Mouse (Mus musculus) intestine, postnatal 0 days (tissue): Measurements from ENCODE around the gene Gm7168. TPM values are rescaled to one million over a fixed set of nuclear protein-coding genes. Genes with fewer than 3 reads are reported as not detected.
"Not testable (repeated sequence)": the region's sequence is repeated elsewhere in the genome, so short reads cannot be mapped to it uniquely, and the experiment has no call there.

Source experiments
- ATAC-seq: fragments of 200-750 bp; cut with Nextera tagmentation; 2 replicates; pipeline ENCODE4 v1.8.0; 2017; ENCODE audit warnings: mild to moderate bottlenecking, moderate TSS enrichment, moderate library complexity
- H3K27ac ChIP-seq: fragments of 300-500 bp; sonication (generic); 2 replicates; pipeline ENCODE4 v1.5.1; 2014; ENCODE audit warnings: mild to moderate bottlenecking, low read depth, low read length, moderate library complexity
- H3K27me3 ChIP-seq: fragments of 300-500 bp; sonication (generic); replicated peaks from 2 replicates; pipeline ENCODE4 v1.6.1; 2014; ENCODE audit warnings: low read length, mixed read lengths; ENCODE audit not compliant: control insufficient read depth, insufficient read depth
- H3K36me3 ChIP-seq: fragments of 300-500 bp; sonication (generic); 2 replicates; pipeline ENCODE4 v1.6.1; 2014; ENCODE audit warnings: mild to moderate bottlenecking, moderate library complexity; ENCODE audit not compliant: control insufficient read depth, insufficient read depth
- H3K4me1 ChIP-seq: fragments of 300-500 bp; sonication (generic); replicated peaks from 2 replicates; pipeline ENCODE4 v1.6.1; 2014; ENCODE audit warnings: antibody characterized with exemption, low read length, mixed read lengths; ENCODE audit not compliant: control insufficient read depth, insufficient read depth
- H3K4me2 ChIP-seq: fragments of 300-500 bp; sonication (generic); replicated peaks from 2 replicates; pipeline ENCODE4 v1.6.1; 2014; ENCODE audit warnings: low read depth, mild to moderate bottlenecking, moderate library complexity
- H3K4me3 ChIP-seq: fragments of 300-500 bp; sonication (generic); 2 replicates; pipeline ENCODE4 v1.5.1; 2014; ENCODE audit warnings: low read depth, low read length
- H3K9ac ChIP-seq: fragments of 300-500 bp; sonication (generic); 2 replicates; pipeline ENCODE4 v1.6.1; 2014; ENCODE audit warnings: mild to moderate bottlenecking, low read depth, low read length
- H3K9me3 ChIP-seq: fragments of 300-500 bp; sonication (generic); 2 replicates; pipeline ENCODE4 v1.6.1; 2016; ENCODE audit warnings: mixed run types; ENCODE audit not compliant: control insufficient read depth
- CTCF ChIP-seq: sonication (generic); IDR thresholded peaks from 2 replicates; pipeline ENCODE4 v1.5.1; 2016; ENCODE audit warnings: low read depth, mild to moderate bottlenecking, control low read depth, antibody characterized with exemption, moderate library complexity
- WGBS: fragments of 180-500 bp; shearing (Covaris S2); extraction: QIAGEN DNeasy Blood & Tissue Kit; methylation state at CpG from one replicate; pipeline ENCODE4 v1.1.7; 2014; 5-methylcytosine and 5-hydroxymethylcytosine counted together
- polyA plus RNA-seq: library from polyadenylated mRNA; unstranded; fragments of >200 nt; fragmentation: Nextera tagmentation; extraction: Ambion mirVana; gene quantifications from 2 replicates; pipeline ENCODE4 v1.2.1, GENCODE M21; 2015

Gm7168 gene
- polyA plus RNA-seq, 1 experiment from 2014 or later: not detected

DNA sequence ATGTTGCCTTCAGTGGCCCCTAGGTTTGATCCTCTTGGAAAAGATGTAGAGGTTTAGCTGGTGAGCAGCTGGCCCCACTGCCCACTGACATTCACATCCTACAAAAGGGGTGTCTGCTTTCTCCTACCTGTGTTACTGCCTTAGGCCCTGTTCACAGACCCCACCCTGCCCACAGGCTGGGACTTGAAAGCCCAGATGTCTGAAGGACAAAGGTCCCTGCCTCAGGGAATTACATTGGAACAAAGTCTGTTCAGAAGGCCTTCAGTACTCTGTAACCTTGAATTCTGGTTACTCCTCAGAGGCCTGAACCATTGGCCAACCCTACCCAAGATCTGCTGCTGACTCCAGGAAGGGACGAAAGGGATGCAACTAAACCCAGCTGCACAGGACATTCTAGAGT, 39.5 kb downstream of the Gm7168 start:
- H3K27me3 ChIP-seq: no peaks in the 10 kb centered on the region
- H3K4me3 ChIP-seq: no peak overlapping the region
- no peaks in the 10 kb centered on the region for H3K36me3 ChIP-seq
- H3K9me3 ChIP-seq: no peaks in the 10 kb centered on the region
- ATAC-seq: peak; percentile 54; the same call in 1 of the 2 replicates
- 57% methylated on average over 1 of the region's 1 CpGs for WGBS
- H3K9ac ChIP-seq: no peak overlapping the region
- no peak for TF ChIP-seq CTCF
- H3K4me2 ChIP-seq: no peak overlapping the region
- no peaks in the 10 kb centered on the region for H3K4me1 ChIP-seq
- no peak overlapping the region for H3K27ac ChIP-seq

DNA sequence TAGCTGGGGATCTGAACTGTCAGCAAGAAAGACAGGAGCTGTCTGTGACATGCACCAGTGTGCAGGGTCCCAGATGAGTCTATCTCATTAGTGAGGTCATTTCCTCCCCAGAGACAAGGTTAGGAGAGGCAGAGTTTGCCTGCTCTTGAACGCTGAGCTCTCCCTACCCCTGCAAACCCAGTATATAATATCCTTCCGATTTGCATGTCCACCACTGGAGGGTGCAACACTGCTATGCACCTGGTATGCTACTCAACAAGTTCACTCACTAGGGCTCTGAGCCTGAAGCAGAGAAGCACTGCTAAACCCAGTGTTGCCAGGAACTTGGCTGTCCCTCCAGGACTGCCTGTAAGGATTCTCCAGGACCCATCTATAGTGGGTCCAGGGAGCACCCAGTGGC, 45.3 kb downstream of the Gm7168 start:
- H3K27me3 ChIP-seq, H3K9ac ChIP-seq, H3K27ac ChIP-seq, H3K4me3 ChIP-seq, H3K36me3 ChIP-seq, H3K4me1 ChIP-seq, ATAC-seq, H3K9me3 ChIP-seq, H3K4me2 ChIP-seq: not testable (repeated sequence)
- TF ChIP-seq CTCF: peak; percentile 69
- WGBS: 47% methylated on average over 2 of the region's 2 CpGs

Other genes with a start within 250 kb of the Gm7168 start
- gene Afdn, start 187.8 kb upstream of the Gm7168 start, polyA plus RNA-seq: 67.1 and 80.7 TPM in 2 replicates
- 1.1 and 1.4 TPM in 2 replicates for gene Tcte2, start 186.5 kb upstream of the Gm7168 start, polyA plus RNA-seq
- gene Gm7356, start 55.3 kb downstream of the Gm7168 start, polyA plus RNA-seq: not detected in 2 replicates
- gene Gm7358, start 111.2 kb downstream of the Gm7168 start, polyA plus RNA-seq: not detected in 2 replicates